Mouse (Mus musculus) hindbrain, embryonic 16.5 days (tissue): ENCODE data around the gene Pnldc1. TPM values are rescaled to one million over a fixed set of nuclear protein-coding genes. Genes with fewer than 3 reads are reported as not detected.
A peak's percentile ranks its signal among the peaks of the same experiment; 100 is the strongest.
"Not testable (repeated sequence)": the region's sequence is repeated elsewhere in the genome, so short reads cannot be mapped to it uniquely, and the experiment has no call there.

Source experiments
- ATAC-seq: fragments of 200-750 bp; cut with Nextera tagmentation; 2 replicates; pipeline ENCODE4 v1.8.0; 2017; ENCODE audit warnings: moderate TSS enrichment, moderate library complexity
- H3K27ac ChIP-seq: fragments of 300-500 bp; sonication (generic); 2 replicates; pipeline ENCODE4 v1.5.1; 2014; ENCODE audit warnings: low read depth, mild to moderate bottlenecking, control low read depth, low read length, moderate library complexity
- H3K27me3 ChIP-seq: fragments of 300-500 bp; sonication (generic); replicated peaks from 2 replicates; pipeline ENCODE4 v1.6.1; 2014; ENCODE audit warnings: low read length; ENCODE audit not compliant: control insufficient read depth, insufficient read depth
- H3K36me3 ChIP-seq: fragments of 300-500 bp; sonication (generic); 2 replicates; pipeline ENCODE4 v1.6.1; 2014; ENCODE audit warnings: mild to moderate bottlenecking, low read length, moderate library complexity, mixed read lengths; ENCODE audit not compliant: control insufficient read depth, insufficient read depth
- H3K4me1 ChIP-seq: fragments of 300-500 bp; sonication (generic); 2 replicates; pipeline ENCODE4 v1.6.1; 2014; ENCODE audit warnings: low read depth, low read length; ENCODE audit not compliant: control insufficient read depth, insufficient read depth
- H3K4me2 ChIP-seq: fragments of 300-500 bp; sonication (generic); 2 replicates; pipeline ENCODE4 v1.6.1; 2014; ENCODE audit warnings: mild to moderate bottlenecking, low read length, control low read depth, moderate library complexity
- H3K4me3 ChIP-seq: fragments of 300-500 bp; sonication (generic); 2 replicates; pipeline ENCODE4 v1.5.1; 2014; ENCODE audit warnings: mild to moderate bottlenecking, low read length, control low read depth, moderate library complexity
- H3K9ac ChIP-seq: fragments of 300-500 bp; sonication (generic); 2 replicates; pipeline ENCODE4 v1.6.1; 2014; ENCODE audit warnings: low read depth, mild to moderate bottlenecking, control low read depth, low read length, moderate library complexity
- H3K9me3 ChIP-seq: fragments of 300-500 bp; sonication (generic); 2 replicates; pipeline ENCODE4 v1.6.1; 2014; ENCODE audit warnings: mild to moderate bottlenecking, low read length, moderate library complexity; ENCODE audit not compliant: control insufficient read depth
- WGBS: fragments of 180-500 bp; shearing (Covaris S2); extraction: QIAGEN DNeasy Blood & Tissue Kit; methylation state at CpG from one replicate; pipeline ENCODE4 v1.1.7; 2014; 5-methylcytosine and 5-hydroxymethylcytosine counted together
- polyA plus RNA-seq: library from polyadenylated mRNA; unstranded; fragments of >200 nt; fragmentation: Nextera tagmentation; extraction: Ambion mirVana; gene quantifications from 2 replicates; pipeline ENCODE4 v1.2.1, GENCODE M21; 2015

Gene Pnldc1
- 0.78 and 1.7 TPM in 2 replicates for polyA plus RNA-seq

DNA sequence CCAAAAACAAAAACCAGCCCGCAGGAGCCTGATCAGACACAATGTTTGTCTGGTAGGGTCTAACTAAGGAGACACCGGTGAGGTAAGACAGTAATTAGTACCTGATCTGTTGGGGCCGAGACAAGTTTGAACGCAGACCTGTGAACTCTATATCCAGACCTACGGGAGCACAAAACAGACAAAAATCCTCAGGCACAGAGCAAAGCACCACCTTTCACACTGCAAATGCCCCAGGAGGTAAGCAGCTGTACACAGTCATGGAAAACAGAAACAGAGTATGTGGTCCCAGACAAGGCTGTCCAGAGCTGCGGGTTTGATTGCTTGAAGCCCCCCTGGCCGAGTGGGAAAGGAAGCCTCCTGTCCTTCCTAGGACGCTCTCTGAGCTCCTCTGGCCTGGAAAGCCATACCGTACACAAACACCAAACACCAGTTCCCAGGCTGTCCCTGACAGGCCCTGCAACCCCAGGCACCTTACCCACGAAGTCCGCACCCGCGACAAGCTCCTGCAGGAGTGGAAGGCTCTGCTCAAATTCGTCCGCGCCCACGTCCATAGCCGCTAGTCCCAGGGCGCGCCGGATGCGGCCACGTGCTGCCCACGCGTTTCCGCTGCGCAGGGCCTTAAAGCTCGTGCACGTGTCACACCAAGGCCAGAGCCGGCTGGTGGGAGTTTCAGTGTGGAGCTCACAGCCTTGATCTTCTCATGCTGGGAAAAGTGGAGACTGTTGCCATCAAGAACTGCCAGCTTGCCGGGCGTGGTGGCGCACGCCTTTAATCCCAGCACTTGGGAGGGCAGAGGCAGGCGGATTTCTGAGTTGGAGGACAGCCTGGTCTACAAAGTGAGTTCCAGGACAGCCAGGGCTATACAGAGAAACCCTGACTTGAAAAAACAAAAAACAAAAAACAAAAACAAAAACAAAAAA lies at the start of gene Pnldc1:
Pnldc1 (minus strand) TSS at position 870 of the 920 bp plus-strand sequence.
- no peak for ATAC-seq
- no peak within 1 kb of the TSS for H3K9ac ChIP-seq
- H3K27ac ChIP-seq, result no peak within 1 kb of the TSS
- H3K4me2 ChIP-seq, result no peak within 1 kb of the TSS
- WGBS, result 82% methylated on average over 35 of the region's 35 CpGs
- peaks cover 29% of the 10 kb centered on the region for H3K36me3 ChIP-seq
- H3K4me3 ChIP-seq, result no peak within 1 kb of the TSS
- H3K4me1 ChIP-seq, result no peaks in the 10 kb centered on the region
- no peaks in the 10 kb centered on the region for H3K9me3 ChIP-seq
- H3K27me3 ChIP-seq, result no peaks in the 10 kb centered on the region

DNA sequence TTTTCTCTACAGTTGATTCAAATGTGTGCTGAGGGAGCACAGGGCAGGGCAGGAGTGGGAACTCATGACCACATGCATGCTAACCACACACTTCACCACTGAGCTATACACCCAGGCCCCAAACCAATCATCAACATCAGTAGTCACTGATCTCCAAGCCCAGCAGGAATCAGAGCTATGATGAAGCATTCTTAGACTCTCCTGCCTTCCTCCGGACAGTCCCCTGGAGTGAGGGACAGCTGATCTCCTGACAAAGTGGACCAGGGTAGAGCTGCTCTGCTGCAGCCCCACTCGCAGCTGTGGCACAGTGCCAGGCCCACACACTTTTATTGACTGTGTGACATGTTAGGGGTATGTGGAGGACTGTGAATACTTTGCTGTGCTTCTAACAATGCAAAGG lies 49.3 kb upstream of the Pnldc1 start:
- not testable (repeated sequence) for ATAC-seq, H3K9ac ChIP-seq, H3K9me3 ChIP-seq, H3K27ac ChIP-seq, H3K27me3 ChIP-seq, H3K36me3 ChIP-seq
- Histone ChIP-seq H3K4me3 (peak overlapping the region; percentile 18), H3K4me2 (peak overlapping the region; percentile 55), H3K4me1 (peaks cover 10% of the 10 kb centered on the region)
- 17% methylated on average over 1 of the region's 2 CpGs for WGBS

DNA sequence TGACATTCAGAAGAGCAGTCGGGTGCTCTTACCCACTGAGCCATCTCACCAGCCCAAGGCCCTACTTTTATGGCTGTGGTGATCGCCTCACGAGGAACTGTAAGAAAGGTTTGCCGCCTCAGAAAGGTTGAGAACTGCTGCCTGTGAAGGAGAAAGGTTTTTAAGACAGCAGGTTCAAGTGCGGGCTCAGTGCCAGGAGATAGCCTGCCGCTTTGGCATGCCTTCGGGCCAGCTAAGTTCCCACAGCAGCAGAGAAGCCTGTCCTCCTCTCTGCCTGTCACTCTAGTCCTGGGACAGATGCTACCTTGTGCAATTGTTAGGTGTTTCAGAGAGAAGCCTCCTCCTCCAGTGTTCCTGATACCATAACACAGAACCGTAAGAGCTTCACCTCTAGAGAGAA lies 46.6 kb upstream of the Pnldc1 start:
- H3K27me3 ChIP-seq, result no peaks in the 10 kb centered on the region
- WGBS, result 89% methylated on average over 8 of the region's 8 CpGs
- peaks cover 10% of the 10 kb centered on the region for H3K4me1 ChIP-seq
- no peaks in the 10 kb centered on the region for H3K9me3 ChIP-seq
- no peak overlapping the region for H3K4me3 ChIP-seq
- H3K27ac ChIP-seq, result no peak overlapping the region
- H3K9ac ChIP-seq, result no peak overlapping the region
- H3K36me3 ChIP-seq, result peaks cover 10% of the 10 kb centered on the region
- H3K4me2 ChIP-seq, result no peak overlapping the region
- ATAC-seq, result no peak

DNA sequence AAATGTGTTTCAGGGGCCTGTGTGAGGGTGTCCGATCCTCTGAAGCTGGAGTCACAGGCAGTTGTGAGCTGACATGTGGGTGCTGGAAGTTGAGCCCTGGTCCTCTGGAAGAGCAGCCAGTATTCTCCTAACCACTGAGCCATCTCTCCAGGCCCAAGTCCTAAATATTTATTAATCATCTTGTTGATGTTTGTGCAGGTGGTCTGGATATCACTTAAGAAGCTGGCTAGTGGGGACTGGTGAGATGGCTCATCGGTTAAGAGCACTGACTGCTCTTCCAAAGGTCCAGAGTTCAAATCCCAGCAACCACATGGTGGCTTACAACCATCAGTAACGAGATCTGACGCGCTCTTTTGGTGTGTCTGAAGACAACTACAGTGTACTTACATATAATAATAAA lies 39.6 kb upstream of the Pnldc1 start:
- Histone ChIP-seq H3K9me3 (no peaks in the 10 kb centered on the region), H3K27me3 (no peaks in the 10 kb centered on the region), H3K4me3 (no peak overlapping the region), H3K36me3 (peaks cover 38% of the 10 kb centered on the region), H3K4me2 (no peak overlapping the region), H3K4me1 (no peaks in the 10 kb centered on the region), H3K27ac (no peak overlapping the region), H3K9ac (no peak overlapping the region)
- no peak for ATAC-seq
- WGBS, result 89% methylated on average over 5 of the region's 5 CpGs

DNA sequence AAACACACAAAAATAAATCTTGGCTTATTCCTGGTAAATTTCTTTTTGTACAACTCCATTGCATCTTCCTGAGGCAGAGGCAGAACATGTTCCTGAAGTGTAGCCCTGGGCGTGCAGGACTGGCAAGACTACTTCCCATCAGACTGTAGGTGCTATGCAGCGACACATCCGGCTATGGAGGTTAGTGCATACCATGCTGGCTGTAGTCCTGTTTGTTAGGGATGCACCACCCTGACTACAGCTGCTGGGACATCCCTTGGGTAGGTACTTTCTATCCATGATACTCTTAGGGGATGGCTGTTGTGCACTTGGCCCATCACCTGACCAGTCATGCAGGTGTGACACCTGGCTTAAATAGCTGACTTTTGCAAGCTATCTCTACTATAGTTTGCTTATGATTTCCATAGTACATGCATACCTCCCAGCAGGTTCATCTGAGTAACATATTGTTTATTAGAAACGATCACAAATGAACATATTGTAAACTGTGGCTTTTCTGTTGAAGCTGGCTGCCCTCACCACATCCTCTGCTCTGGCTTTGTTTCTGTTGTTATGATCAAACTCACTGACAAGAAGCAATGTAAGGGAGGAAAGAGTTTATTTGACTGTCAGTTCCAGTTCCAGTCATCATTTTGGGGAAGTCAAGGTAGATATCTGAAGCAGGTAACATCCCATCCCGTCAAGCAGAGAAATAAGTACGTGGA lies 32.6 kb upstream of the Pnldc1 start:
- H3K4me3 ChIP-seq, result no peak overlapping the region
- no peak overlapping the region for H3K9ac ChIP-seq
- H3K27me3 ChIP-seq, result no peaks in the 10 kb centered on the region
- no peak overlapping the region for H3K27ac ChIP-seq
- ATAC-seq, result no peak
- 97% methylated on average over 6 of the region's 6 CpGs for whole genome bisulfite sequencing
- H3K36me3 ChIP-seq, result peaks cover 23% of the 10 kb centered on the region
- no peaks in the 10 kb centered on the region for H3K9me3 ChIP-seq
- no peaks in the 10 kb centered on the region for H3K4me1 ChIP-seq
- H3K4me2 ChIP-seq, result no peak overlapping the region

DNA sequence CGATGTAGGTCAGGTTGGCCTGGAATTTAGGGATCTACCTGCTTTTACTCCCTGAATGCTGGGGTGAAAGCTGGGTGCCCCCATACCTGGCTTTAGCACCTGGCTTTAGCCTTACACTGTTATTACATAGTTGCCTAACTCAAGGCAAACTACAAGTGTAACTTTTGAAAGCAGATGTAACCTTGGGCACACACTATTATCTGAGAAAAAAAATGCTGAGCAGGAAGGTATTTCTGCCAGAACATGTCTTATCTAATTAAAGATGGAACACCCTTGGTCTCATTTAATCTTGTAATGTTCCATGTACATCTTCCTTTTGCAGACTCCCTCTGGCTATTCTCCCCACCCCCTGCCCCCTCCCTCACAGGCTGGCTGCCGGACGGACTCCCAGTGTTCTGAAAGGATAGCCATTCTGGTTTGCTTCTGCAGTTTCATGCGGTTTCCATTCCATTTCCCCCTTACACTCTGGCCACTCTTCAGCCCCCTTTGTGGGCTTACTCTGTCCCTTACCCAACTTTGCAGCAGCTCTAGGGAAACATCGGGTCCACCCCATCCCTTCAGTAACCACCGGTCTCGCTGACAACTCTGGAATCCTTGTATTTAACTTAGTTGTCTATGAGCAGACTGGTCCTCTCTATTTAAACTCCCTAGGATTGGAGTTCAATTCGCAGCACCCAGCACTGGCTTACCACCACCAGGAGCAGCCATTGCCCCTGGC lies 31.7 kb upstream of the Pnldc1 start:
- WGBS, result 73% methylated on average over 8 of the region's 8 CpGs
- H3K9me3 ChIP-seq, result no peaks in the 10 kb centered on the region
- H3K4me1 ChIP-seq, result no peaks in the 10 kb centered on the region
- no peak overlapping the region for H3K27ac ChIP-seq
- no peak overlapping the region for H3K4me2 ChIP-seq
- no peak overlapping the region for H3K9ac ChIP-seq
- H3K27me3 ChIP-seq, result no peaks in the 10 kb centered on the region
- H3K4me3 ChIP-seq, result no peak overlapping the region
- ATAC-seq, result no peak
- peaks cover 23% of the 10 kb centered on the region for H3K36me3 ChIP-seq

DNA sequence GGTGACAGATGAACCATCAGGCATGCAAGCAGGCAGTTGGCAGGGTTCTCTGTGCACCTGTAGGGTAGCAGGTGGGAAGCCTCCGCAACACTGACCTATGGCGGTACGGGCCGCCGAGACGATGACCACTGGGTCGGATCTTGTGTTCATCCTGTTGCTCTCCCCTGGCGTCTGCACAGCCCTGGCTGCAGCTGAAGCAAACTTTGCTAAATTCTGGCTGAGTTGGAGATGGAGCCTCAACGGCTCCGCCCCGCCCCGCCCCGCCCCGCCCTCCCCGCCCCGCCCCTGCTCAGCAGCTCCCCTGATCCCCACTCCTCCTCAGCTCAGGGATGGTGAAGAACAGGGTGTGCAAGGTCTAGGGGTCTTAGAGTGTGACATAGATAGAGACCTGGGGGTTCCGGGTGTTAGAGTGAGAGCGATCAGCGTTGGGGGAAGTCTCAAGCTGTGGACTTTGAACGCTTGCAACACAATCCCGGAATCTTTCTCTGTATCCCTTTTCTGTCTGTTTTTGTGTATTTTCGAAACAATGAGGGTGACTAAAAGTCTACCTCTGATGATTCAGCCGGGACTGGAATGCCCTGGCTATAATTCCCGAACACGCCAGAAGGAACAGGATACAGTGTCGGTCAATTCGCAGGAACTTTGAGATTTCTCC lies 30.2 kb upstream of the Pnldc1 start, which contains the start of gene Acat3:
Acat3 (minus strand) TSS at position 450 of the 655 bp plus-strand sequence.
- peak within 1 kb of the TSS; percentile 47; the same call in 1 of the 2 replicates for H3K9ac ChIP-seq
- H3K27me3 ChIP-seq, result no peaks in the 10 kb centered on the region
- peak; percentile 58 for ATAC-seq
- 16% methylated on average over 27 of the region's 27 CpGs for WGBS
- H3K4me2 ChIP-seq, result peak within 1 kb of the TSS; percentile 57
- H3K4me3 ChIP-seq, result peak within 1 kb of the TSS; percentile 11
- no peaks in the 10 kb centered on the region for H3K9me3 ChIP-seq
- H3K27ac ChIP-seq, result no peak within 1 kb of the TSS
- no peaks in the 10 kb centered on the region for H3K4me1 ChIP-seq
- H3K36me3 ChIP-seq, result peaks cover 18% of the 10 kb centered on the region

DNA sequence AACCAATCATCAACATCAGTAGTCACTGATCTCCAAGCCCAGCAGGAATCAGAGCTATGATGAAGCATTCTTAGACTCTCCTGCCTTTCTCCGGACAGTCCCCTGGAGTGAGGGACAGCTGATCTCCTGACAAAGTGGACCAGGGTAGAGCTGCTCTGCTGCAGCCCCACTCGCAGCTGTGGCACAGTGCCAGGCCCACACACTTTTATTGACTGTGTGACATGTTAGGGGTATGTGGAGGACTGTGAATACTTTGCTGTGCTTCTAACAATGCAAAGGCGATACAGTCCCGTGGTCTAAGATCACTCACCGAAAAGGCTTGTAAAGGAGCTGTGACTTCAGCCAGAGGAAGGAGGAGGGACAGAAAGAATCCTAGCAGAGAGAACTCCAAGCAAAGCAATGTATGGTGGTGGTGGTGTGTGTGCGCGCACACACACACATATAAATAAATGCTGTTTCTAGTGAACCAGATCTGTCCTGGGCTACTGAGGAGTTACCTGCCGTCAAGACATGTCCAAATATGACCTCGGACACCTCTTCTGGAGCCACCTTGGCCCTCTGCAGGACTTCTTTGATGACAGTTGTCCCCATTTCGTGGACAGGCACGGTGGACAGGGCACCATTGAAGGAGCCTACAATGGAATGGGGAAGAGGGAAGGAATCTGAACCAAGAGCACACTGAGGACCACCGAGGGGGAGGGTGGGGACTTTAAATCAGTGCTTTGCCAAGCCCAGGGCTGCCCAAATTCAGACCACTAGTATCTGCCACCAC lies 29.5 kb upstream of the Pnldc1 start:
- peak overlapping the region; percentile 57 for H3K4me2 ChIP-seq
- H3K4me1 ChIP-seq, H3K9me3 ChIP-seq, H3K27ac ChIP-seq, H3K27me3 ChIP-seq: not testable (repeated sequence)
- peak; percentile 73 for ATAC-seq
- H3K4me3 ChIP-seq, result peak overlapping the region; percentile 11
- H3K36me3 ChIP-seq, result peaks cover 11% of the 10 kb centered on the region
- H3K9ac ChIP-seq, result peak overlapping the region; percentile 47; the same call in 1 of the 2 replicates
- 30% methylated on average over 2 of the region's 12 CpGs for WGBS
